Mouse (Mus musculus): ENCODE measurements around the gene Gm128.

- TF ChIP-seq POLR2A (IDR thresholded peaks at IDR 0.05; ENCODE audit: control insufficient read depth in 1 of 2, insufficient read depth in 1 of 2, low read depth in 1 of 2, low read length in 2 of 2, poor library complexity in 1 of 2), result no peak; a peak in 1 of 4 replicates
- no peak for TF ChIP-seq ZNF384 (IDR thresholded peaks at IDR 0.05; ENCODE audit: low read depth, low read length)
Measured at GRCm38 (mm10) chr3:95237541-95238099, 3.8 kb downstream of the Gm128 start.
